Mouse (Mus musculus) layer of hippocampus, postnatal 10 days (tissue): ENCODE measurements around the gene Lrrc66. TPM values are rescaled to one million over a fixed set of nuclear protein-coding genes. Genes with fewer than 3 reads are reported as not detected.
"Not testable (repeated sequence)": the region's sequence is repeated elsewhere in the genome, so short reads cannot be mapped to it uniquely, and the experiment has no call there.

Source experiments
- DNase-seq, 2 experiments: peaks; one replicate each; pipeline ENCODE4 v3.0.0; 2021; ENCODE audit warnings: low spot score in 2 of 2
- total RNA-seq, 2 experiments: library from RNA; stranded (reverse); gene quantifications; 2 replicates each; pipeline ENCODE4 v1.2.3; 2021

The Lrrc66 gene
- total RNA-seq, 2 experiments from 2014 or later = 1.2 TPM; not detected in 1

GRCm38 (mm10) chr5:73615211-73615610 lies 17.1 kb downstream of the Lrrc66 start:
- no peak for DNase-seq

GRCm38 (mm10) chr5:73613296-73613695 lies 19.0 kb downstream of the Lrrc66 start:
- no peak for DNase-seq

DNA sequence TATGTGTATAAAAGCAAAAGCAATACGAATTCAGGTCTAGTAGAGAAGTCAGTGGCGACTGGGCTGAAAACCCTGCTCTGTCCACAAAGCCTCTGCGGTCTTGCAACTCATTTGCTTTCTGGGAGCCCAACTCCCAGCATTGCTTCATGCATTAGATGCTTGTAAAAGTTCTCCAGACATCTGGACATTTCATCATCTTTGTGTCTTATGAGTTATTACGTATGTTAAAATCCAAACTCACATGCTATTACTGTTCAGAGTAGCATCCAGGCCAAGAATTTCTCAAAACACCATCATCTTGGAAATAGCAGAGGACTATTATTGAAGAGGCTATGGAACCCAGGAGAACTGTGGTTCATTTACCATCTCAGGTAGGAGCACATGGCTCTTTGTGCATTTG lies 21.3 kb downstream of the Lrrc66 start:
- no peak for DNase-seq

GRCm38 (mm10) chr5:73604964-73605363 lies 27.4 kb downstream of the Lrrc66 start:
- DNase-seq = no peak

- DNase-seq = no peak
These were observed 27.8 kb downstream of the Lrrc66 start for GRCm38 (mm10) chr5:73604542-73604941.

DNA sequence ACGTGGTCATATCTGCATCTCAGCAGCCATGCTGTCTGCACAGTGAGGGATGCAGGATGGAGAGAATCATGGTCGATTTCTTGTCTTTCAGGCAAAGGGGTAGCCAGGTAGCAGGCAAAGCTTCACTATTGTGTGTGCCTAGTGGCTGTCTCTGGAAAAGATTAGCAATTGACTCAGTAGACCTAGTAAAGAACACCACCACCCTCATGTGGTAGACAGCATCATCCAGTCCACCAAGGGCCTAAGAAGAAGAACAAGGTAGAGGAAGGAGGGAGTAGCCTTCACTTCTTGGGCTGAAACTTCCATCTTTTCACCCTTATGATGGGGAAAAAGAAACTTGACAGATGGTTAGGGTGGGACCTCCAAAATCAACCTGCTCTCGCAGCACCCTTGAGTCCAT lies 29.5 kb downstream of the Lrrc66 start:
- DNase-seq = no peak

DNA sequence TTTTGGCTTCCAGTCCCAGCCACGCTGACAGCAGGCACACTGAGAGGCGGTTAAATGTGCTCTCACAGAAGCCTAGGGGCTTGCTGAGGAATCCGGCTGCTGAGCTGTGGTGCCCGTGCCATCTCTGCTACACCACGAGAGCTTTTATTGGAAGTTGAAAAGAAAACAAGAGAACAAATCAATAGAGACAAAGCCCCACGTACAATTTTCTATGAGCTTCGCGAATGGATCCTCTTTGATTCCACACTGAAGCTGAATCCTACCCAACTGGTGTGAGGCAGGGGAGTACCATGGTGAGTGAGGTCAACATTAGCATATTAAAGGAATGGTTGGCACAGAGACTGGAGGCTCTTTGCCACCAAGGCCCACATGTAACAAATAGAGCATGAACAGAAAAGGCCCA lies 31.0 kb downstream of the Lrrc66 start:
- DNase-seq = peak; percentile 55 to 56

DNA sequence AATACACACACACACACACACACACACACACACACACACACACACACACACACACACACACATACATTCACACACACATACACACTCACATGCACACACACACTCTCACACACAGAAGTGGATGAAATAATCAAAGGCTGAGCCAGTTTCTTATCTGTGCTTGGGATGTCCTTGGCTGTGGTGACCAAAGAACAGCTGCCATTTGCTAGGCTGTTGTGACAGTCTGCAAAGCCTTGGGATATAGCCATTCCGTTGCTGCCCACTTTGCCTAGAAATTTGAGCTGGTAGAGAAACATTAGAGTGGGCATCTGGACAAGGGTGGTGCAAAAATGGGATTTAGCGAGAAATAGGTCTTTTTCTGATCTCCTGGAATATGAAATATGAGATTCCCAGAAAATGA lies 32.3 kb downstream of the Lrrc66 start:
- no peak for DNase-seq

GRCm38 (mm10) chr5:73598943-73599695 lies 33.2 kb downstream of the Lrrc66 start:
- peak; percentile 36 to 38 for DNase-seq

DNA sequence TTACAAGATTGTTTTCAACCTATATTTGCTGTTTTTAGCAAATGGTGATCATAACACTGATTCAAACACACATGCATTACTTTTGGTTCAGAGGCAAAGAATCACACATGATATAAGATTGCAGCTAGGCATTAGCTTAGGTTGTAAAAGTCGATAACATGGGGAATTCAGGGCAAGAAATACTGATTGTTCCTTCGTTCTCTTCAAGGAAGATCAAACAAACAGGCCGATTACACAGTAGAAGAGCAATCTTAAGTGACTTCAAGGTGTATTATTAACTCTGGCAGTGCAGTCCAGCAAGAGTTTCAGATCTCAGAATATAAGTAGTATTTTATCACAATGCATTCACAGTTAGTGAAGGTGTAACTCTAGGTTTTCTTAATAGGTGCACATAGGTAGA lies 45.2 kb downstream of the Lrrc66 start:
- no peak for DNase-seq

DNA sequence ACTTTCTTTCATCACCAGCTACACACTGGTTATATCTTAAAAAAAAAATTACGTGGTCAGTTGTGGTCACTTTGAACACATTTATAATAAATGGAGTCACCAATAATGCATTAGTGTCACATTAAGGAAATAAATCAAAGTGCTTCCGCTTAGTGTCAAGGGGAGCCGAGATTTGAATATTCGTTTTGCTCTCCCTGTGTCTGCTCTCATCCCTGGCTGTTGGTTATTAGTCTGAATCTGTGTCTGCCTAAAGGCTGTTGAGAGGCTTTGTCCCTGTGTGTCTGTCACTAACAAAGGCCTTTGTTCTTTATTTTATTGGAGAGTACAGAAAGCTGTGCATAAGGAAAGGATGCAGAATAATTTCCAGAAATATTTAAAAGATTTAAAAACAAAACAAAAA lies 45.7 kb downstream of the Lrrc66 start:
- DNase-seq = no peak

DNA sequence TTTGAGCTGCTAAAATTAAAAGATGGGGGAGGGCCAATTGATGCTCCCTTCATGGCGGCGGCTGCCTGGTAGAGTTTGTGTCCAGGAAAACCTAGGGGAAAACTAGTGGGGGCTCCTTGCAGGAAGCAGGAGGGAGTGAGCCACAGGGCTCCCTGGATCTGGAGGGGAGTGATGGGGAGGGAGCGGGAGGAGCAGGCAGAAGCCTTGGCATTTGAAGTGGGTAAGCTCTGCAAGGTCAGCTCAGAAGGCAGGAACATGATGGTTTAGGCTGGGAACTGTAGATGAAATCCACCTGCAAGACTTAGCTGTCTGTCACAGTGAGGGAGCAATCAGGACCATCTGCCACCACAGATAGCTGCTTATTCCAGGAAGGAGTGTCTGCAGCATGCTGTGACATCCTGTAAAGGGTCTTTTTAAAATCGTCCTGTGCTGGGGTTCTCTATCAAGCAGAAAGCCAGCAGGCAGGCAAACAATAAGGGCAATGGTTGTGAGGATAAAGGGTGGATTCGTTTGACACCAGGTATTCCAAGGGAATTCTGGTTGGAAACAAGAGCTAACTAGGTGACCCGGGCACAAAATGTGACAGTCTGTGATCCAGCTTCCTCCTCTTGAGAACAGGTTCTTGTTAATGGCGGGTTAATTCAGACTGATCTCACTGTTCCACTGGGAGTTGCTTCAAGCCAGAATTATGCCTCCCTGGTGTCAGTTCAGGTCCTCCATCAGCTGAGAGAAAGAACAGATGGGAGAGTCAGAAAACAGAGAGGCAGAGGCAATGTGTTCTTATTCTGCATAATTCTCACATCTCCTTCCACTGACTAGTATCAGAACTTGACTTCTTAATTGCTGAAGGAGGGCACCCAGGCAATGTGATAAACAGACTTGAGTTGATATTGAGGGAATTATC lies 46.9 kb downstream of the Lrrc66 start:
- peak; percentile 36 to 43 for DNase-seq

DNA sequence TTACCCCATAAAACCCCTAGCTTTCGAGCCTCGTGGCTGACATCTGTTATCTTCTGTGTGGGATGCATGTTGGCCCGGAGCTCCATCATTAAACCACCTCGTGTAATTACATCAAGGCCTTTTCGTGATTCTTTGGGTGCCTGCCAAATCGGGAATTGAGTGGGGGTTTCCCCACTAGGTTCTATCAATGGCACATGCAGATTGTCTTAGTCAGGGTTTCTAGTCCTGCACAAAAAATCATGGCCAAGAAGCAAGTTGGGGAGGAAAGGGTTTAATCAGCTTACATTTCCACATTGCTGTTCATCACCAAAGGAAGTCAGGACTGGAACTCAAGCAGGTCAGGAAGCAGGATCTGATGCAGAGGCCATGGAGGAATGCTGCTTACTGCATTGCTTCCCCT lies 48.3 kb downstream of the Lrrc66 start:
- not testable (repeated sequence) for DNase-seq

DNA sequence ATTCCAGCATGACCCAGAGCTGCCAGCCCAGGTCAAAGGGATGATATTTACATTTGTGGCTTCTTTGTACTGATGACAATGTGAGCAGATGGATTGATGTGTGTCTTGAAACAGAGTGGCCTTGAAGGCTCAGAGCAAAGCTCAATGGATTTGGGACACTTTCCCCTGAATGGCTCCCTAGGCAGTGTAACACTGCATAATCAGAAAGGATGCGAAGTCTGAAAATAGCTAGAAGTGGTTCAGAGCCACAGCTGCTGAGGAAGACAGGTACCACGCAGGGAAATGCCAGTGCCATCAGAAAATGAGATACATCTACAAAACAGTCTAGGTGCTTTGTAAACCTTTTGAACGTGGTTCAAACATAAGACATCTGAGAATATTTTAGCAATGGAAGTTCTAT lies 54.2 kb downstream of the Lrrc66 start:
- DNase-seq = no peak

DNA sequence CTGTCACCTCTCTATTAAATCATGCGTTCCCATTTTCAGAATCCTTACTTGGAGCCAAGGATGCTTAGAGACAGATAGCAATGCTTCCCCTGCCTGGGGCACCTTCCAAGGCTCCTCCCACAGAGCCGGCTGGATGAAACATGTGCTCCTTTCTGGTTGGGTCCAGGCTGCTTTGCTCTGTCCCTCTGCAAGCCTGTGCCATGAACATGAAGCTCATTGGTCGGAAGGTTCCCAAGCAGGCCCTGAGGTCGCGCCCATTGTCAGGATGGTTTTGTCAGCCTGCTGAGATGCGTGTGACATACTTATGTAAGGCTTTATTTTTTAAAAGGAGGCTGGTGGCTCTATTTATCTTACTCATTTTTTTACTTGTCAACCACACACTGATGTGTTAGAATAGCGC lies 55.6 kb downstream of the Lrrc66 start:
- no peak for DNase-seq

GRCm38 (mm10) chr5:73574616-73575015 lies 57.7 kb downstream of the Lrrc66 start:
- DNase-seq = no peak

- DNase-seq = no peak
These were observed 58.5 kb downstream of the Lrrc66 start for GRCm38 (mm10) chr5:73573789-73574188.

DNA sequence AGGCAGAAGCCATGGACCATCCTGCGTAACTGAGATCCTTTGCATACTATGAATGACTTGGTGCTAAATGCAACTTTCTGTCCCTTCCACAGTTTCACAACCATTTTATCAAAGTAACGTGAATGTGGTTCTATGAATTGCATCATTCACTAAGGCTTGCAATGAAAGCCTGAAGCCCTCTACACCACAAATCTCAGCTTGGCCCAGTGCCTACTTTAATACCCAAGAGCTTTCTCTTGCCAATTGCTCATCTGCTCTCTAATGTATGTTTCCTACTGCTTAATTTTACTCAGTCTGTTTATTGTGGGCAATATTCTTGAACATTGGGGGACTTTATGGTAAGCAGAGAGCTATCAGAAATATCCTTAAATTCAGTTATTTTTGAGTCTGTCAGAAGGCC lies 59.5 kb downstream of the Lrrc66 start:
- no peak for DNase-seq

GRCm38 (mm10) chr5:73571395-73572156 lies 60.8 kb downstream of the Lrrc66 start:
- DNase-seq = no peak

DNA sequence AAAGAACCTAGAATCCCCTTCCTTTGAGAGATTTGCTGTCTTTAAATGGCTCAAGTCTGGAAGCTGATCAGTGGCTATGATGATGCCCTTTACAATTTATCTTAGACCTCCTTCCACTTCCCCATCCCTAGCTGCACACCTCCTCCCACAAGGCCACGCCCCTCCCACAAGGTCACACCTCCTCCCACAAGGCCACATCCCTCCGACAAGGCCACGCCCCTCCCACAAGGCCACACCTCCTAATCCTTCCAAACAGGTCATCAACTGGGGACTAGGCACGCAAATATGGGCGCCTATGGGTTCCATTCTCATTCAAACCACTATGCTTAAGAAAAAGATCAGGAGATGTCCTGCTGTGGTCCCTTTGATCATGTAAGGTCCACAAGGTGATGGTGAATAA lies 63.1 kb downstream of the Lrrc66 start:
- DNase-seq = no peak

- no peak for DNase-seq
These were observed 65.4 kb downstream of the Lrrc66 start for GRCm38 (mm10) chr5:73566892-73567291.

DNA sequence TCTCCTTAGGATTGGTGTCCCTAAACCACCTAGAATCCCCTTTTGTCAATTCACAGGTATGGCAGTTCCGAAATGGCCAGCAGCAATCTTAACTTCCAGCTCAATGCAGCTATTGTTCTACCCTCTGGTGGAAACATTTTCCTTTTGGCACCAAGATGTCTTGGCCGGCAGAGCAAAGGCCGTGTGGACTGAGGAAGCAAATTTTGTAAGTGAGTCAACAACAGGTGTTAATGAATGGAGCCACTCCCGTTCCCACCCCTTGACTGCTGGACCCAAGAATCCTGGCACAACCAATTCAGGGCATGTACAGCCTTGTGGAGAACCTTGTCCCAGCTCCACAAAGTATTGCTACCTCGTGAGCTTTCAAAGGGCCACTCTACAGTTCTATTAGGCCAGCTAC lies 66.2 kb downstream of the Lrrc66 start:
- no peak for DNase-seq
